Mouse (Mus musculus) cortical plate, adult 2 months (tissue): Measurements from ENCODE around the gene Rgs3.

Source experiments
- CTCF ChIP-seq: fragments of 200-500 bp; IDR thresholded peaks from 2 replicates; pipeline ENCODE4 v1.5.1; 2011; ENCODE audit warnings: mild to moderate bottlenecking, control low read depth, low read length; ENCODE audit not compliant: insufficient read depth; ENCODE audit errors: extremely low read depth
- POLR2A ChIP-seq: fragments of 200-500 bp; IDR thresholded peaks from 2 replicates; pipeline ENCODE4 v1.6.1; 2011; ENCODE audit warnings: mild to moderate bottlenecking, low read length, control low read depth; ENCODE audit not compliant: insufficient read depth; ENCODE audit errors: extremely low read depth

DNA sequence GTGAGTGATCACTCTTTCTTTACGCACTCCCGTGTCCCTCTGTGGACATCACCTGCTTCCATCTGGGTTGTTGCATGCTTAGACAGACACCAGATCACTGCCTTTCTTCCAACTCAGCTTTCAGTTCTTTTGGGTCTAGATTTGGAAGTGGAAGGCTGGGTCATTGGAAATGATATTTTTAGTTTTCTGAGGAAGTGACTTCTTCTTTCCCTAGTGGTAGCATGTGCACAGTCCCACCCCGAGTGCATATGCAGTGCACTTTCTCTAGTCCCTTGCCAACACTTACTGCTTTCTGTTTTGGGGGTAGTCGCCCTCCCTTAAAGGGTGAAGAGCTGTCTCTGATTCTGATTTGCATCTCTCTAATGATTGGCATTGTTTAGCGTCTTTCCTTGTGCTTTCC, 170.3 kb downstream of the Rgs3 start:
- TF ChIP-seq CTCF = no peak
- no peak for TF ChIP-seq POLR2A
